Mouse (Mus musculus) MEL (cell line): ENCODE measurements around the gene Trim66. TPM values are rescaled to one million over a fixed set of nuclear protein-coding genes. Genes with fewer than 3 reads are reported as not detected.

Experiments used
- DNase-seq: peaks from one replicate; pipeline ENCODE4 v3.0.0; 2011; ENCODE audit warnings: low read depth, low spot score
- H3K27ac ChIP-seq: 2 replicates; pipeline ENCODE4 v1.5.1; 2012; ENCODE audit warnings: low read depth, mild to moderate bottlenecking, control low read depth, low read length, moderate library complexity; ENCODE audit not compliant: control insufficient read depth
- H3K27me3 ChIP-seq, 2 experiments: fragments of 150-350 bp in 1 of 2; sonication (generic) in 1 of 2; 2 replicates each; pipeline ENCODE4 v1.6.1; 2012; ENCODE audit warnings: low read length in 2 of 2, mild to moderate bottlenecking in 2 of 2, improper control_type of control experiment in 1 of 2, moderate library complexity in 1 of 2; ENCODE audit not compliant: insufficient read depth in 2 of 2, control insufficient read depth in 1 of 2
- H3K36me3 ChIP-seq, 2 experiments: 2 replicates each; pipeline ENCODE4 v1.6.1; 2012 to 2014; ENCODE audit warnings: low read length in 2 of 2, improper control_type of control experiment in 1 of 2, inconsistent platforms in 1 of 2, mild to moderate bottlenecking in 1 of 2; ENCODE audit not compliant: insufficient read depth in 2 of 2, control insufficient read depth in 1 of 2
- H3K4me1 ChIP-seq, 2 experiments: fragments of 150-350 bp in 1 of 2; sonication (generic) in 1 of 2; 2 replicates each; pipeline ENCODE4 v1.6.1; 2012; ENCODE audit warnings: low read length in 2 of 2, improper control_type of control experiment in 1 of 2, mild to moderate bottlenecking in 1 of 2; ENCODE audit not compliant: insufficient read depth in 2 of 2, control insufficient read depth in 1 of 2
- H3K4me3 ChIP-seq, 2 experiments: fragments of 150-350 bp in 1 of 2; sonication (generic) in 1 of 2; 2 replicates each; pipeline ENCODE4 v1.5.1; 2012; ENCODE audit warnings: low read depth in 2 of 2, low read length in 2 of 2, mild to moderate bottlenecking in 2 of 2, moderate library complexity in 2 of 2, control low read depth in 1 of 2, improper control_type of control experiment in 1 of 2; ENCODE audit not compliant: control insufficient read depth in 1 of 2, insufficient read depth in 1 of 2
- H3K79me2 ChIP-seq: 2 replicates; pipeline ENCODE4 v1.6.1; 2012; ENCODE audit warnings: mild to moderate bottlenecking, low read length, moderate library complexity; ENCODE audit not compliant: control insufficient read depth, poor library complexity, insufficient read depth
- H3K9ac ChIP-seq: 2 replicates; pipeline ENCODE4 v1.6.1; 2012; ENCODE audit warnings: low read depth, mild to moderate bottlenecking, control low read depth, low read length, moderate library complexity; ENCODE audit not compliant: control insufficient read depth, poor library complexity, severe bottlenecking
- H3K9me3 ChIP-seq: fragments of 150-350 bp; sonication (generic); replicated peaks from 2 replicates; pipeline ENCODE4 v1.6.1; 2012; ENCODE audit warnings: mild to moderate bottlenecking, low read length, improper control_type of control experiment, moderate library complexity; ENCODE audit not compliant: insufficient read depth
- CHD2 ChIP-seq: IDR thresholded peaks from 2 replicates; pipeline ENCODE4 v1.6.1; 2011; ENCODE audit warnings: low read length, improper control_type of control experiment
- CTCF ChIP-seq, 3 experiments: IDR thresholded peaks in 2 of 3; conservative IDR thresholded peaks in 1 of 3; 2 replicates each; pipeline ENCODE4 v1.5.1; 2011 to 2012; ENCODE audit warnings: low read length in 3 of 3, low read depth in 2 of 3, mild to moderate bottlenecking in 2 of 3, improper control_type of control experiment in 1 of 3, inconsistent platforms in 1 of 3, mixed read lengths in 1 of 3, moderate library complexity in 1 of 3; ENCODE audit not compliant: control insufficient read depth in 1 of 3, insufficient read depth in 1 of 3, poor library complexity in 1 of 3, severe bottlenecking in 1 of 3
- EP300 ChIP-seq, 2 experiments: IDR thresholded peaks; 2 replicates each; pipeline ENCODE4 v1.6.1; 2011; ENCODE audit warnings: improper control_type of control experiment in 2 of 2, low read length in 2 of 2, low read depth in 1 of 2, mild to moderate bottlenecking in 1 of 2
- GABPA ChIP-seq: IDR thresholded peaks from 2 replicates; pipeline ENCODE4 v1.6.1; 2012; ENCODE audit warnings: low read depth, mild to moderate bottlenecking, inconsistent platforms, low read length, improper control_type of control experiment, moderate library complexity
- GATA1 ChIP-seq: IDR thresholded peaks from 2 replicates; pipeline ENCODE4 v1.6.1; 2011; ENCODE audit warnings: low read depth, low read length, improper control_type of control experiment
- MAFK ChIP-seq: IDR thresholded peaks from 2 replicates; pipeline ENCODE4 v1.6.1; 2011; ENCODE audit warnings: low read depth, mild to moderate bottlenecking, low read length, improper control_type of control experiment, borderline replicate concordance
- MAX ChIP-seq: IDR thresholded peaks from 2 replicates; pipeline ENCODE4 v1.6.1; 2011; ENCODE audit warnings: low read length, improper control_type of control experiment
- MEF2A ChIP-seq: IDR thresholded peaks from 2 replicates; pipeline ENCODE4 v1.6.1; 2014; ENCODE audit warnings: low read depth, mild to moderate bottlenecking, inconsistent platforms, low read length, improper control_type of control experiment; ENCODE audit not compliant: poor library complexity, insufficient replicate concordance, severe bottlenecking; ENCODE audit errors: extremely low read depth
- MYB ChIP-seq: IDR thresholded peaks from 2 replicates; pipeline ENCODE4 v1.6.1; 2011; ENCODE audit warnings: mild to moderate bottlenecking, low read depth, low read length, improper control_type of control experiment
- NRF1 ChIP-seq: IDR thresholded peaks from 2 replicates; pipeline ENCODE4 v1.6.1; 2014; ENCODE audit warnings: low read depth, mild to moderate bottlenecking, inconsistent platforms, low read length, improper control_type of control experiment, moderate library complexity; ENCODE audit not compliant: poor library complexity, insufficient read depth, severe bottlenecking
- POLR2A ChIP-seq, 2 experiments: IDR thresholded peaks; 2 replicates each; pipeline ENCODE4 v1.6.1; 2011 to 2012; ENCODE audit warnings: low read length in 2 of 2, mild to moderate bottlenecking in 2 of 2, control low read depth in 1 of 2, improper control_type of control experiment in 1 of 2, low read depth in 1 of 2, moderate library complexity in 1 of 2; ENCODE audit not compliant: control insufficient read depth in 1 of 2, insufficient read depth in 1 of 2, poor library complexity in 1 of 2
- POLR2AphosphoS5 ChIP-seq: IDR thresholded peaks from 2 replicates; pipeline ENCODE4 v1.6.1; 2012; ENCODE audit warnings: low read depth, borderline replicate concordance, mild to moderate bottlenecking, inconsistent platforms, low read length, moderate library complexity, mixed read lengths
- RCOR1 ChIP-seq: IDR thresholded peaks from 2 replicates; pipeline ENCODE4 v1.6.1; 2012; ENCODE audit warnings: low read depth, mild to moderate bottlenecking, inconsistent platforms, low read length, improper control_type of control experiment
- SMC3 ChIP-seq: IDR thresholded peaks from 2 replicates; pipeline ENCODE4 v1.6.1; 2011; ENCODE audit warnings: low read depth, low read length, improper control_type of control experiment
- TCF12 ChIP-seq: IDR thresholded peaks from 2 replicates; pipeline ENCODE4 v1.6.1; 2014; ENCODE audit warnings: low read depth, mild to moderate bottlenecking, inconsistent platforms, low read length, improper control_type of control experiment, moderate library complexity
- USF2 ChIP-seq, 2 experiments: IDR thresholded peaks; 2 replicates each; pipeline ENCODE4 v1.6.1; 2011 to 2012; ENCODE audit warnings: improper control_type of control experiment in 2 of 2, low read length in 2 of 2, borderline replicate concordance in 1 of 2, inconsistent platforms in 1 of 2, low read depth in 1 of 2, mild to moderate bottlenecking in 1 of 2; ENCODE audit not compliant: insufficient read depth in 1 of 2
- ZC3H11A ChIP-seq: IDR thresholded peaks from 2 replicates; pipeline ENCODE4 v1.6.1; 2012; ENCODE audit warnings: low read depth, mild to moderate bottlenecking, inconsistent platforms, low read length, improper control_type of control experiment
- polyA plus RNA-seq, 2 experiments: library from polyadenylated mRNA; stranded (reverse) in 1 of 2; unstranded in 1 of 2; fragments of >175 nt in 1 of 2; fragments of >200 nt in 1 of 2; gene quantifications; 2 replicates each; pipeline versions ENCODE4 v1.2.1 to v1.2.4; 2012; ENCODE audit warnings: low replicate concordance in 2 of 2, low read depth in 1 of 2; ENCODE audit not compliant: insufficient read length in 2 of 2, insufficient read depth in 1 of 2, missing spikeins in 1 of 2
- total RNA-seq: library from RNA; depleted of rRNA; stranded (reverse); fragments of 300-350 nt; gene quantifications from 2 replicates; pipeline ENCODE4 v1.2.3, GENCODE M21; 2012

The Trim66 gene
- total and polyA plus RNA-seq, 3 experiments: 0.01 TPM; not detected in 2

- H3K9ac ChIP-seq: no peak overlapping the region
- no peaks in the 10 kb centered on the region for H3K4me1 ChIP-seq
- H3K27ac ChIP-seq: no peak overlapping the region
- no peaks in the 10 kb centered on the region for H3K36me3 ChIP-seq
- H3K4me3 ChIP-seq: no peak overlapping the region
- no peaks in the 10 kb centered on the region for H3K9me3 ChIP-seq
- H3K27me3 ChIP-seq: no peaks in the 10 kb centered on the region
- TF ChIP-seq GABPA (no peak), MYB (no peak), RCOR1 (no peak), MEF2A (no peak), USF2 (IDR thresholded peaks at IDR 0.05; ENCODE audit: borderline replicate concordance in 1 of 2, insufficient read depth in 1 of 2, low read depth in 1 of 2, low read length in 2 of 2) (no peak), NRF1 (no peak), MAX (no peak), ZC3H11A (no peak), GATA1 (no peak), CHD2 (no peak), POLR2A (IDR thresholded peaks at IDR 0.05; ENCODE audit: control insufficient read depth in 1 of 2, insufficient read depth in 1 of 2, low read depth in 1 of 2, low read length in 2 of 2, poor library complexity in 1 of 2) (no peak), TCF12 (no peak), CTCF (IDR thresholded peaks at IDR 0.05 in 2 of 3, conservative IDR thresholded peaks at IDR 0.05 in 1 of 3; ENCODE audit: control insufficient read depth in 1 of 3, insufficient read depth in 1 of 3, low read depth in 2 of 3, low read length in 3 of 3, poor library complexity in 1 of 3, severe bottlenecking in 1 of 3) (no peak), POLR2AphosphoS5 (no peak), EP300 (IDR thresholded peaks at IDR 0.05; ENCODE audit: low read depth in 1 of 2, low read length in 2 of 2) (no peak)
- no peaks in the 10 kb centered on the region for H3K79me2 ChIP-seq
- no peak for DNase-seq
Measured at GRCm38 (mm10) chr7:109533888-109534287, 26.0 kb upstream of the Trim66 start.

- no peak overlapping the region for H3K9ac ChIP-seq
- H3K27me3 ChIP-seq: no peaks in the 10 kb centered on the region
- no peaks in the 10 kb centered on the region for H3K36me3 ChIP-seq
- TF ChIP-seq MAFK (no peak), SMC3 (0 out of 2 replicates have a peak, but pooled peaks have one; percentile 16)
- TF ChIP-seq, all 39 proteins: peak for 1
- H3K79me2 ChIP-seq: no peaks in the 10 kb centered on the region
- no peaks in the 10 kb centered on the region for H3K9me3 ChIP-seq
- H3K4me3 ChIP-seq: no peak overlapping the region
- H3K27ac ChIP-seq: no peak overlapping the region
- H3K4me1 ChIP-seq: no peaks in the 10 kb centered on the region
- no peak for DNase-seq
Measured at GRCm38 (mm10) chr7:109533129-109533528, 25.2 kb upstream of the Trim66 start.
